Mouse (Mus musculus) neural tube, embryonic 11.5 days (tissue): ENCODE results near the gene Tac2. TPM values are rescaled to one million over a fixed set of nuclear protein-coding genes. Genes with fewer than 3 reads are reported as not detected.

Source experiments
- ATAC-seq: fragments of 200-750 bp; cut with Nextera tagmentation; 2 replicates; pipeline ENCODE4 v1.8.0; 2017; ENCODE audit warnings: moderate number of reproducible peaks, mild to moderate bottlenecking, moderate TSS enrichment, moderate library complexity; ENCODE audit not compliant: insufficient read depth, low FRiP score, low TSS enrichment
- DNase-seq: peaks from one replicate; pipeline ENCODE4 v3.0.0-alpha.2; 2015; ENCODE audit warnings: low spot score
- H3K27ac ChIP-seq: fragments of 300-500 bp; sonication (generic); 2 replicates; pipeline ENCODE4 v1.5.1; 2014; ENCODE audit warnings: low read depth, mild to moderate bottlenecking, low read length
- H3K27me3 ChIP-seq: fragments of 300-500 bp; sonication (generic); 2 replicates; pipeline ENCODE4 v1.6.1; 2014; ENCODE audit warnings: mild to moderate bottlenecking, low read length, mixed read lengths; ENCODE audit not compliant: control insufficient read depth, insufficient read depth
- H3K36me3 ChIP-seq: fragments of 300-500 bp; sonication (generic); 2 replicates; pipeline ENCODE4 v1.6.1; 2014; ENCODE audit warnings: mild to moderate bottlenecking, low read length, moderate library complexity, mixed read lengths; ENCODE audit not compliant: control insufficient read depth, insufficient read depth
- H3K4me1 ChIP-seq: fragments of 300-500 bp; sonication (generic); 2 replicates; pipeline ENCODE4 v1.6.1; 2014; ENCODE audit warnings: low read length, mixed read lengths; ENCODE audit not compliant: control insufficient read depth, insufficient read depth
- H3K4me2 ChIP-seq: fragments of 300-500 bp; sonication (generic); 2 replicates; pipeline ENCODE4 v1.6.1; 2014; ENCODE audit warnings: low read depth, mild to moderate bottlenecking, moderate library complexity
- H3K4me3 ChIP-seq: fragments of 300-500 bp; sonication (generic); 2 replicates; pipeline ENCODE4 v1.5.1; 2014; ENCODE audit warnings: low read depth, low read length
- H3K9ac ChIP-seq: fragments of 300-500 bp; sonication (generic); 2 replicates; pipeline ENCODE4 v1.6.1; 2014; ENCODE audit warnings: mild to moderate bottlenecking, low read length
- H3K9me3 ChIP-seq: fragments of 300-500 bp; sonication (generic); 2 replicates; pipeline ENCODE4 v1.6.1; 2016; ENCODE audit warnings: low read length; ENCODE audit not compliant: control insufficient read depth
- WGBS: fragments of 180-500 bp; shearing (Covaris S2); extraction: QIAGEN DNeasy Blood & Tissue Kit; methylation state at CpG from one replicate; pipeline ENCODE4 v1.1.7; 2014; 5-methylcytosine and 5-hydroxymethylcytosine counted together
- polyA plus RNA-seq: library from polyadenylated mRNA; unstranded; fragments of >200 nt; fragmentation: Nextera tagmentation; extraction: Ambion mirVana; gene quantifications from 2 replicates; pipeline ENCODE4 v1.2.1, GENCODE M21; 2014

The Tac2 gene
- polyA plus RNA-seq, 1 experiment from 2014 or later = 0.49 TPM

GRCm38 (mm10) chr10:127745886-127746285 lies 21.6 kb downstream of the Tac2 start:
- Histone ChIP-seq H3K9ac (no peak overlapping the region), H3K4me2 (no peak overlapping the region), H3K36me3 (peaks cover 28% of the 10 kb centered on the region), H3K4me3 (no peak overlapping the region), H3K27me3 (no peaks in the 10 kb centered on the region), H3K4me1 (peaks cover 14% of the 10 kb centered on the region), H3K27ac (no peak overlapping the region), H3K9me3 (no peaks in the 10 kb centered on the region)
- 77% methylated on average over 5 of the region's 5 CpGs for WGBS
- DNase-seq = no peak
- no peak for ATAC-seq

DNA sequence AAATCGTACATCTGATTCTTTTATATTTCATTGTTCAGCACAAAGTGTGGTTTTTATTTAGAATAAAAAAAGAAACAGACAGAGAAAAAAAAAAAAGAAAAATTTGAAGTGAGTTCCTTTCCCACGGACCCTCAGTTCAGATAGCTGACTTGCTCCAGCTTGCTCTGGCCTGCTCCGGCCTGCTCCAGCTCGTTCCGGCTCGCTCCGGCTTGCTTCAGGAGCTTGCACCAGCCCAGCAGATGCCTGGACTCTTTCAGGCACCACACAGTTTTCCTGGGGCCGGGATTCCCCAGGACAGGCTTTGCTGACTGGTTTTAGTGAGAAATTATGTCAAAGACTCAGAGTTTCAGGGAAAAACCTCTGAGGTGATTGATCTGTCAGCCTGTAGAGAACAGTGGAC lies 23.0 kb downstream of the Tac2 start:
- peaks cover 13% of the 10 kb centered on the region for H3K4me1 ChIP-seq
- H3K4me3 ChIP-seq = no peak overlapping the region
- H3K27me3 ChIP-seq = no peaks in the 10 kb centered on the region
- no peak for DNase-seq
- no peak for ATAC-seq
- no peak overlapping the region for H3K27ac ChIP-seq
- WGBS = 92% methylated on average over 8 of the region's 8 CpGs
- no peaks in the 10 kb centered on the region for H3K9me3 ChIP-seq
- peaks cover 21% of the 10 kb centered on the region for H3K36me3 ChIP-seq
- no peak overlapping the region for H3K4me2 ChIP-seq
- no peak overlapping the region for H3K9ac ChIP-seq

GRCm38 (mm10) chr10:127748847-127749612 lies 24.8 kb downstream of the Tac2 start:
- H3K4me2 ChIP-seq = peak overlapping the region; percentile 7; the same call in 1 of the 2 replicates
- no peak overlapping the region for H3K4me3 ChIP-seq
- H3K9me3 ChIP-seq = no peaks in the 10 kb centered on the region
- no peak for ATAC-seq
- H3K4me1 ChIP-seq = peaks cover 13% of the 10 kb centered on the region
- H3K36me3 ChIP-seq = peaks cover 8% of the 10 kb centered on the region
- no peak overlapping the region for H3K9ac ChIP-seq
- no peak overlapping the region for H3K27ac ChIP-seq
- no peaks in the 10 kb centered on the region for H3K27me3 ChIP-seq
- DNase-seq = peak; percentile 23
- 5% methylated on average over 8 of the region's 8 CpGs for WGBS

GRCm38 (mm10) chr10:127750136-127750777 lies 26.0 kb downstream of the Tac2 start:
- no peak overlapping the region for H3K4me3 ChIP-seq
- DNase-seq (no peak), ATAC-seq (no peak)
- H3K9me3 ChIP-seq = no peaks in the 10 kb centered on the region
- H3K36me3 ChIP-seq = peaks cover 3% of the 10 kb centered on the region
- H3K9ac ChIP-seq = no peak overlapping the region
- no peak overlapping the region for H3K27ac ChIP-seq
- H3K4me1 ChIP-seq = peaks cover 13% of the 10 kb centered on the region
- H3K4me2 ChIP-seq = peak overlapping the region; percentile 14; the same call in 1 of the 2 replicates
- no peaks in the 10 kb centered on the region for H3K27me3 ChIP-seq
- WGBS = 47% methylated on average over 24 of the region's 24 CpGs

DNA sequence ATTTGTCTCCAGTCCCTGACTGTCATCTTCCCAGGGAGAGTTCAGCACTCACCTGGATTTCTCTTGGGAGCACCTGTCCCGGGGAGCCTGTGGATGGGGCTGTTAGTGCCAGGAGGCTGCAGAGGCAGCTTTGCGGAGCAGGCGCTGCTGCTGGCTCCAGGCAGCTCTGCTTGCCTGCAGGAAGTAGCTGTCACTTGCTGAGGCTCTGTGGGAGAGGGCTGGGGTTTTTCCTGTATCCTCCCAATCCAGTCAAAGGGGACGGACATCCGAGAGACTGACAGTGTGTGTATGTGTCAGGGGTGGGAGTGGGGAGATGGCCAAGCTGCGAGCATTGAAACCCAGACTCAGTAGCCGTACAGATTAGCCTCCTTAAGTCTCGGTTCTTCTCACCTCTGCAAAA lies 27.3 kb downstream of the Tac2 start, which contains the start of gene Gpr182:
Gene Gpr182 (minus strand): TSS at position 185 of the 400 bp plus-strand sequence.
- Histone ChIP-seq H3K4me1 (peaks cover 13% of the 10 kb centered on the region), H3K27me3 (no peaks in the 10 kb centered on the region), H3K4me2 (no peak within 1 kb of the TSS), H3K4me3 (no peak within 1 kb of the TSS), H3K9ac (no peak within 1 kb of the TSS), H3K9me3 (no peaks in the 10 kb centered on the region), H3K27ac (no peak within 1 kb of the TSS), H3K36me3 (peaks cover 2% of the 10 kb centered on the region)
- DNase-seq = no peak
- ATAC-seq = no peak
- WGBS = 61% methylated on average over 8 of the region's 8 CpGs

GRCm38 (mm10) chr10:127754566-127755166 lies 30.4 kb downstream of the Tac2 start:
- Histone ChIP-seq H3K27me3 (no peaks in the 10 kb centered on the region), H3K4me1 (peaks cover 2% of the 10 kb centered on the region), H3K36me3 (no peaks in the 10 kb centered on the region), H3K4me3 (no peak overlapping the region), H3K4me2 (no peak overlapping the region), H3K9ac (no peak overlapping the region), H3K9me3 (no peaks in the 10 kb centered on the region), H3K27ac (no peak overlapping the region)
- no peak for ATAC-seq
- no peak for DNase-seq
- 86% methylated on average over 6 of the region's 6 CpGs for WGBS

GRCm38 (mm10) chr10:127755246-127755645 lies 31.0 kb downstream of the Tac2 start:
- 84% methylated on average over 3 of the region's 3 CpGs for WGBS
- DNase-seq (no peak), ATAC-seq (no peak)
- H3K4me3 ChIP-seq = no peak overlapping the region
- no peaks in the 10 kb centered on the region for H3K4me1 ChIP-seq
- no peaks in the 10 kb centered on the region for H3K36me3 ChIP-seq
- H3K4me2 ChIP-seq = no peak overlapping the region
- H3K27ac ChIP-seq = no peak overlapping the region
- H3K9ac ChIP-seq = no peak overlapping the region
- H3K9me3 ChIP-seq = no peaks in the 10 kb centered on the region
- no peaks in the 10 kb centered on the region for H3K27me3 ChIP-seq

- Histone ChIP-seq H3K4me3 (no peak overlapping the region), H3K27me3 (no peaks in the 10 kb centered on the region), H3K9me3 (no peaks in the 10 kb centered on the region), H3K4me1 (no peaks in the 10 kb centered on the region), H3K36me3 (no peaks in the 10 kb centered on the region), H3K9ac (no peak overlapping the region), H3K4me2 (no peak overlapping the region), H3K27ac (no peak overlapping the region)
- no peak for DNase-seq
- 52% methylated on average over 18 of the region's 18 CpGs for WGBS
- ATAC-seq = no peak
These were observed 31.6 kb downstream of the Tac2 start for GRCm38 (mm10) chr10:127755770-127756468.
